Mouse (Mus musculus): ENCODE results near the gene Gas2l1.

DNA sequence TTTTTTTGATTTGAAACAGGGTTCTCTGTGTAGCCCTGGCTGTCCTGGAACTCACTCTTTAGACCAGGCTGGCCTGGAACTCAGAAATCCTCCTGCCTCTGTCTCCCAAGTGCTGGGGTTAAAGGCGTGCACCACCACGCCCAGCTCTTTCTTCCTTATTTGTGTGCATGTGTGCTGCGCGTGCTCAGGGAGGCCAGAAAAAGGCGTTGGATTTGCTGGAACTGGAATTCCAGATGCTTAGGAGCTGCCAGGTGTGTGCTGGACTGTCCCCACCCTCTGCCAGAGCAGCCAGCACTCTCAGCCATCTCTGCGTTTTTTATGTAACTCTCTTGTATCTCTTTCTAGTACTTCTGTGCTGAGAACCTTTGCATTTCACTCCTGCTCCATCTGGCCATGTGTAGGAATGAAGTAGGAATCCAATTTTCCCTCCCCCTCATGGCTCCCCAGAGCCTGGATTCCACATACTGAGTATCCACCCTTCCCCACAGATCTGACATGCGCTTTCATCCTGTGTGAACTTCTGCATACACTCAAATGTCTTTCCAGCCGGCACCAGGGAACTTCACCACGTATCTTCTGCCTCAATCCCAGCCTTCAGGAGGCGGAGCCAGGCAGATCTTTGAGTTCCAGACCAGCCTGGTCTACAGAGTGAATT is 12.8 kb downstream of the Gas2l1 start:
- TF ChIP-seq CTCF (IDR thresholded peaks at IDR 0.05; ENCODE audit: low read depth) = no peak
- TF ChIP-seq EP300 (IDR thresholded peaks at IDR 0.05; ENCODE audit: low read depth) = no peak
